Mouse (Mus musculus): ENCODE data around the gene Eif3i. TPM values are rescaled to one million over a fixed set of nuclear protein-coding genes. Genes with fewer than 3 reads are reported as not detected.

Eif3i gene
- 296 and 307 TPM in 2 replicates for polyA plus RNA-seq (2015; fragmentation: Nextera tagmentation; extraction: Ambion mirVana)

GRCm38 (mm10) chr4:129600233-129601158 lies at the start of gene Eif3i, which contains the start of gene Tmem234:
Gene Eif3i (minus strand): TSS chr4:129600648.
Gene Tmem234 (plus strand): TSS chr4:129600668.
- peak within 1 kb of the TSS; percentile 80 for H3K4me2 ChIP-seq (replicated peaks; ENCODE audit: low read depth, low read length)
- peak within 1 kb of the TSS; percentile 51 for H3K27ac ChIP-seq (ENCODE audit: low read length)
- ATAC-seq (ENCODE audit: low FRiP score, low TSS enrichment) = peak; percentile 93
- no peaks in the 10 kb centered on the region for H3K9me3 ChIP-seq (ENCODE audit: low read length)
- H3K36me3 ChIP-seq (ENCODE audit: insufficient read depth, low read length) = peaks cover 26% of the 10 kb centered on the region
- H3K4me1 ChIP-seq (ENCODE audit: insufficient read depth, low read length) = peaks cover 18% of the 10 kb centered on the region
- no peaks in the 10 kb centered on the region for H3K27me3 ChIP-seq (ENCODE audit: insufficient read depth, low read length)
- WGBS = under 1% methylated on average over 67 of the region's 74 CpGs
- peak within 1 kb of the TSS; percentile 95 for H3K9ac ChIP-seq (replicated peaks; ENCODE audit: low read length)
- H3K4me3 ChIP-seq (ENCODE audit: low read length) = peak within 1 kb of the TSS; percentile 98

GRCm38 (mm10) chr4:129648656-129649055 lies 48.2 kb upstream of the Eif3i start:
- no peak overlapping the region for H3K4me2 ChIP-seq (replicated peaks; ENCODE audit: low read depth, low read length)
- no peak overlapping the region for H3K27ac ChIP-seq (ENCODE audit: low read length)
- peaks cover 80% of the 10 kb centered on the region for H3K36me3 ChIP-seq (ENCODE audit: insufficient read depth, low read length)
- no peaks in the 10 kb centered on the region for H3K4me1 ChIP-seq (ENCODE audit: insufficient read depth, low read length)
- H3K4me3 ChIP-seq (ENCODE audit: low read length) = no peak overlapping the region
- no peaks in the 10 kb centered on the region for H3K27me3 ChIP-seq (ENCODE audit: insufficient read depth, low read length)
- ATAC-seq (ENCODE audit: low FRiP score, low TSS enrichment) = no peak
- WGBS = 62% methylated on average over 1 of the region's 1 CpGs
- no peak overlapping the region for H3K9ac ChIP-seq (replicated peaks; ENCODE audit: low read length)
- no peaks in the 10 kb centered on the region for H3K9me3 ChIP-seq (ENCODE audit: low read length)

GRCm38 (mm10) chr4:129645204-129645603 lies 44.8 kb upstream of the Eif3i start:
- H3K4me3 ChIP-seq (ENCODE audit: low read length) = no peak overlapping the region
- no peak overlapping the region for H3K4me2 ChIP-seq (replicated peaks; ENCODE audit: low read depth, low read length)
- peaks cover 10% of the 10 kb centered on the region; the same call in 1 of the 2 replicates for H3K4me1 ChIP-seq (ENCODE audit: insufficient read depth, low read length)
- peaks cover 51% of the 10 kb centered on the region for H3K36me3 ChIP-seq (ENCODE audit: insufficient read depth, low read length)
- WGBS = 88% methylated on average over 6 of the region's 6 CpGs
- no peaks in the 10 kb centered on the region for H3K9me3 ChIP-seq (ENCODE audit: low read length)
- H3K9ac ChIP-seq (replicated peaks; ENCODE audit: low read length) = no peak overlapping the region
- no peak for ATAC-seq (ENCODE audit: low FRiP score, low TSS enrichment)
- no peak overlapping the region for H3K27ac ChIP-seq (ENCODE audit: low read length)
- no peaks in the 10 kb centered on the region for H3K27me3 ChIP-seq (ENCODE audit: insufficient read depth, low read length)

- H3K9me3 ChIP-seq (ENCODE audit: low read length) = no peaks in the 10 kb centered on the region
- 0 out of 2 replicates have a peak overlapping the region, but pooled peaks have one; percentile 14 for H3K4me3 ChIP-seq (ENCODE audit: low read length)
- H3K4me2 ChIP-seq (replicated peaks; ENCODE audit: low read depth, low read length) = peak overlapping the region; percentile 40
- no peak overlapping the region for H3K27ac ChIP-seq (ENCODE audit: low read length)
- no peak for ATAC-seq (ENCODE audit: low FRiP score, low TSS enrichment)
- no peaks in the 10 kb centered on the region for H3K27me3 ChIP-seq (ENCODE audit: insufficient read depth, low read length)
- WGBS = 32% methylated on average over 5 of the region's 5 CpGs
- peaks cover 27% of the 10 kb centered on the region for H3K4me1 ChIP-seq (ENCODE audit: insufficient read depth, low read length)
- peaks cover 39% of the 10 kb centered on the region for H3K36me3 ChIP-seq (ENCODE audit: insufficient read depth, low read length)
- no peak overlapping the region for H3K9ac ChIP-seq (replicated peaks; ENCODE audit: low read length)
These were observed 41.3 kb upstream of the Eif3i start for GRCm38 (mm10) chr4:129641756-129642155.

GRCm38 (mm10) chr4:129640638-129641467 lies 40.4 kb upstream of the Eif3i start, which contains the start of gene Txlna:
Gene Txlna (minus strand): TSS chr4:129641065.
- H3K4me1 ChIP-seq (ENCODE audit: insufficient read depth, low read length) = peaks cover 27% of the 10 kb centered on the region
- peak within 1 kb of the TSS; percentile 69 for H3K4me2 ChIP-seq (replicated peaks; ENCODE audit: low read depth, low read length)
- H3K9me3 ChIP-seq (ENCODE audit: low read length) = no peaks in the 10 kb centered on the region
- peak within 1 kb of the TSS; percentile 65 for H3K4me3 ChIP-seq (ENCODE audit: low read length)
- H3K27ac ChIP-seq (ENCODE audit: low read length) = peak within 1 kb of the TSS; percentile 95
- ATAC-seq (ENCODE audit: low FRiP score, low TSS enrichment) = peak; percentile 96
- H3K36me3 ChIP-seq (ENCODE audit: insufficient read depth, low read length) = peaks cover 38% of the 10 kb centered on the region
- under 1% methylated on average over 60 of the region's 60 CpGs for WGBS
- peak within 1 kb of the TSS; percentile 77 for H3K9ac ChIP-seq (replicated peaks; ENCODE audit: low read length)
- H3K27me3 ChIP-seq (ENCODE audit: insufficient read depth, low read length) = no peaks in the 10 kb centered on the region

- Histone ChIP-seq H3K36me3 (ENCODE audit: insufficient read depth, low read length) (peaks cover 37% of the 10 kb centered on the region), H3K9ac (replicated peaks; ENCODE audit: low read length) (peak overlapping the region; percentile 77)
- no peak for ATAC-seq (ENCODE audit: low FRiP score, low TSS enrichment)
These were observed 39.7 kb upstream of the Eif3i start for GRCm38 (mm10) chr4:129640101-129640637.

GRCm38 (mm10) chr4:129639221-129639620 lies 38.8 kb upstream of the Eif3i start:
- ATAC-seq (ENCODE audit: low FRiP score, low TSS enrichment) = no peak
- H3K9me3 ChIP-seq (ENCODE audit: low read length) = no peaks in the 10 kb centered on the region
- peak overlapping the region; percentile 69 for H3K4me2 ChIP-seq (replicated peaks; ENCODE audit: low read depth, low read length)
- H3K27ac ChIP-seq (ENCODE audit: low read length) = no peak overlapping the region
- peaks cover 43% of the 10 kb centered on the region for H3K36me3 ChIP-seq (ENCODE audit: insufficient read depth, low read length)
- H3K9ac ChIP-seq (replicated peaks; ENCODE audit: low read length) = peak overlapping the region; percentile 77
- 83% methylated on average over 15 of the region's 15 CpGs for WGBS
- H3K4me3 ChIP-seq (ENCODE audit: low read length) = peak overlapping the region; percentile 65; the same call in 1 of the 2 replicates
- H3K27me3 ChIP-seq (ENCODE audit: insufficient read depth, low read length) = no peaks in the 10 kb centered on the region
- peaks cover 27% of the 10 kb centered on the region for H3K4me1 ChIP-seq (ENCODE audit: insufficient read depth, low read length)

More at GRCm38 (mm10) chr4:129640101-129640637, 39.7 kb upstream of the Eif3i start:
- H3K4me2 ChIP-seq (replicated peaks; ENCODE audit: low read depth, low read length) = peak overlapping the region; percentile 69
- peak overlapping the region; percentile 95 for H3K27ac ChIP-seq (ENCODE audit: low read length)
- H3K4me1 ChIP-seq (ENCODE audit: insufficient read depth, low read length) = peaks cover 27% of the 10 kb centered on the region
- no peaks in the 10 kb centered on the region for H3K27me3 ChIP-seq (ENCODE audit: insufficient read depth, low read length)
- WGBS = 2% methylated on average over 17 of the region's 17 CpGs
- peak overlapping the region; percentile 65 for H3K4me3 ChIP-seq (ENCODE audit: low read length)
- H3K9me3 ChIP-seq (ENCODE audit: low read length) = no peaks in the 10 kb centered on the region

- no peak overlapping the region for H3K27ac ChIP-seq (ENCODE audit: low read length)
- H3K4me2 ChIP-seq (replicated peaks; ENCODE audit: low read depth, low read length) = no peak overlapping the region
- no peaks in the 10 kb centered on the region for H3K9me3 ChIP-seq (ENCODE audit: low read length)
- 92% methylated on average over 6 of the region's 6 CpGs for WGBS
- H3K9ac ChIP-seq (replicated peaks; ENCODE audit: low read length) = no peak overlapping the region
- ATAC-seq (ENCODE audit: low FRiP score, low TSS enrichment) = no peak
- no peaks in the 10 kb centered on the region for H3K27me3 ChIP-seq (ENCODE audit: insufficient read depth, low read length)
- H3K36me3 ChIP-seq (ENCODE audit: insufficient read depth, low read length) = peaks cover 91% of the 10 kb centered on the region
- H3K4me1 ChIP-seq (ENCODE audit: insufficient read depth, low read length) = peaks cover 6% of the 10 kb centered on the region; the same call in 1 of the 2 replicates
- no peak overlapping the region for H3K4me3 ChIP-seq (ENCODE audit: low read length)
These were observed 33.4 kb upstream of the Eif3i start for GRCm38 (mm10) chr4:129633852-129634251.

- no peaks in the 10 kb centered on the region for H3K4me1 ChIP-seq (ENCODE audit: insufficient read depth, low read length)
- no peak overlapping the region for H3K4me2 ChIP-seq (replicated peaks; ENCODE audit: low read depth, low read length)
- no peaks in the 10 kb centered on the region for H3K9me3 ChIP-seq (ENCODE audit: low read length)
- H3K27ac ChIP-seq (ENCODE audit: low read length) = no peak overlapping the region
- 91% methylated on average over 12 of the region's 12 CpGs for WGBS
- H3K36me3 ChIP-seq (ENCODE audit: insufficient read depth, low read length) = peaks cover 94% of the 10 kb centered on the region
- no peak overlapping the region for H3K4me3 ChIP-seq (ENCODE audit: low read length)
- ATAC-seq (ENCODE audit: low FRiP score, low TSS enrichment) = no peak
- no peak overlapping the region for H3K9ac ChIP-seq (replicated peaks; ENCODE audit: low read length)
- no peaks in the 10 kb centered on the region for H3K27me3 ChIP-seq (ENCODE audit: insufficient read depth, low read length)
These were observed 31.4 kb upstream of the Eif3i start for GRCm38 (mm10) chr4:129631867-129632266.

All from kidney, embryonic 16.5 days (tissue).